Mouse (Mus musculus) cerebellum, adult 2 months (tissue): ENCODE data around the gene Ldhc. TPM values are rescaled to one million over a fixed set of nuclear protein-coding genes. Genes with fewer than 3 reads are reported as not detected.
"Not testable (repeated sequence)": the region's sequence is repeated elsewhere in the genome, so short reads cannot be mapped to it uniquely, and the experiment has no call there.

Experiments used
- DNase-seq, 2 experiments: peaks; one replicate each; pipeline ENCODE4 v3.0.0; 2021
- H3K27ac ChIP-seq: fragments of 200-500 bp; 2 replicates; pipeline ENCODE4 v1.5.1; 2012; ENCODE audit warnings: low read length, control low read depth, inconsistent platforms; ENCODE audit not compliant: insufficient read depth
- H3K27me3 ChIP-seq: fragments of 200-500 bp; 2 replicates; pipeline ENCODE4 v1.6.1; 2012; ENCODE audit warnings: inconsistent platforms, mild to moderate bottlenecking, low read length, moderate library complexity; ENCODE audit not compliant: control insufficient read depth, insufficient read depth
- H3K4me1 ChIP-seq: fragments of 200-500 bp; 2 replicates; pipeline ENCODE4 v1.6.1; 2011; ENCODE audit warnings: low read length; ENCODE audit not compliant: control insufficient read depth, insufficient read depth
- H3K4me3 ChIP-seq: fragments of 200-500 bp; replicated peaks from 2 replicates; pipeline ENCODE3; 2011; ENCODE audit warnings: mild to moderate bottlenecking, low read depth, low read length, control low read depth; ENCODE audit not compliant: insufficient read depth
- CTCF ChIP-seq: fragments of 200-500 bp; IDR thresholded peaks from 2 replicates; pipeline ENCODE4 v1.5.1; 2011; ENCODE audit warnings: low read depth, mild to moderate bottlenecking, control low read depth, low read length, moderate library complexity, borderline replicate concordance; ENCODE audit not compliant: insufficient read depth
- POLR2A ChIP-seq: fragments of 200-500 bp; IDR thresholded peaks from 2 replicates; pipeline ENCODE4 v1.6.1; 2011; ENCODE audit warnings: low read length, control low read depth, borderline replicate concordance; ENCODE audit not compliant: insufficient read depth
- WGBS: fragments of 180-500 bp; shearing (Covaris S2); methylation state at CpG from one replicate; pipeline ENCODE4 v1.1.7; 2018; 5-methylcytosine and 5-hydroxymethylcytosine counted together
- polyA plus RNA-seq: library from polyadenylated mRNA; depleted of rRNA; stranded (reverse); fragments of >200 nt; gene quantifications from 2 replicates; pipeline ENCODE4 v1.2.3, GENCODE M21; 2012; rRNA removed

Gene Ldhc
- polyA plus RNA-seq: not detected in 2 replicates

DNA sequence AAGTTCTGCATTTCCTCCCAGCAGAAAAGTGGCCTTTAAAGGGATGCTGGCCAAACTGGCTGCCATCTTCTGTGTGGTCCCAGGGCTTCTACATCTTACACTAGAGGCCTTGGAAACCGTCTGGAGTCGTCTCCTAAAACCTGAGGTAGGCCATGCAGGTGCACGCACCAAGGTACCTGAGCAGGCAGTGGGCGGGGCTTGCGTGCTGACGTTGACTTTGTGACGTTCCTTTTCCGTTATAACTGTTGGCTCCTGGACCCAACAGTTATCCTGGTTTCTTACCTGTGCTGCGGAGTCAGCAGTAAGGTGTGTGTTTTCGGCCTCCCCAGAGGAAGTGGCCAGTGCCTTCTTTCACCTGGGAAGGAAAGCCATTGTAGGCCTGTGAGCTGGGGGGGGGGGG, at the start of gene Ldhc:
Ldhc (plus strand) TSS at position 208 of the 400 bp plus-strand sequence.
- DNase-seq: no peak
- Histone ChIP-seq H3K27me3 (no peaks in the 10 kb centered on the region), H3K27ac (no peak within 1 kb of the TSS), H3K4me3 (no peak within 1 kb of the TSS), H3K4me1 (no peaks in the 10 kb centered on the region)
- TF ChIP-seq CTCF (no peak), POLR2A (no peak)
- 40% methylated on average over 10 of the region's 10 CpGs for WGBS

DNA sequence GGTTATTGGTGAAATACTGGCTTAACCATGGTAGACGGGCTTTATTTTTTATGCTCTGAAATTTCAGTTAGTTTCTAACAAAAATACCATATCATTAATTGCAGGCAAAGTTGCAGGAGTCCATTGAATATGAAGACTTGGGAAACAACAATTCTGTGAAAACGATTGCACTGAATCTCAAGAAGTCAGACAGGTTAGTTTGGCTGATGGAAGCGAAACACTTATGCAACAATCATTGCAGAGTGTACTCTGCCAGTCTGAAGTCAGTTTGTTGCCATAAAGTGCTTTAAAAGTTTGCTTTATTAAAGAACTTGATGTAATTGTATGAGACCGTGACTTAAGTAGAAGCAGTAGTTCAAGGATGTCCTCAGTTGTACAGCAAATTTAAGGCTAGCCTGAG, 47.0 kb upstream of the Ldhc start:
- TF ChIP-seq POLR2A: no peak
- no peak for TF ChIP-seq CTCF
- WGBS: 93% methylated on average over 4 of the region's 4 CpGs
- no peak overlapping the region for H3K27ac ChIP-seq
- H3K27me3 ChIP-seq: no peaks in the 10 kb centered on the region
- DNase-seq: no peak
- no peaks in the 10 kb centered on the region for H3K4me1 ChIP-seq
- H3K4me3 ChIP-seq: no peak overlapping the region

DNA sequence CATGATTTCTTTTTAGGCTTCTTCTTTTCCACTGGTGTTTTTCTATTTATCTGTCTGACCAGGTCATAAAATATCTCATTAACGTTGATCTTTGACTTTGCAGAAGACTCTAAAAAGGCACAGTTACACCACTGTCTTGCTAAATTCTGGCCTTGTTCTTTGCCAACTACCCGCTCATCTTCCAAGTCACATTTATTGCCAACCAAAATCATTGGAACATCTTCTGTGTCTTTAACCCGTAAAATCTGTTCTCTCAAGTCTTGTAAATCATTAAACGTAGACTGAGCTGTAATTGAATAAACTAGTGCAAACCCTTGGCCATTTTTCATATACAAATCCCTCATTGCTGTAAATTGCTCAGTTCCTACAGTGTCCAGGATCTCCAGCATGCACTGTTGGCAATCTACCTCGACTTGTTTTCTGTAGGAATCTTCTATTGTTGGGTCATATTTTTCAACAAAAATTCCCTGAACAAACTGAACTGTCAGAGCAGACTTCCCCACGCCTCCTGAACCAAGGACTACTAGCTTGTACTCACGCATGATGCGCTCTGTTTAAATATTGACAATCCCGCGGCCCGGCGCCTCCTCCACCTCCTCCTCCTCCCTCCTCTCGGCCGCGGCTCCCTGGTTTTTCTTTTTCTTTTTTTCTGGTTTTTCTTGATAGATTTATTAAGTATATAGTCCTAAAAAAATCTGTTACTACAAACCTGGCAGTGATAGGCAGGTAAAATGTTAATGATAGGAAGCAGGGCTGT, 39.9 kb upstream of the Ldhc start:
- WGBS: 91% methylated on average over 15 of the region's 15 CpGs
- not testable (repeated sequence) for H3K27me3 ChIP-seq

DNA sequence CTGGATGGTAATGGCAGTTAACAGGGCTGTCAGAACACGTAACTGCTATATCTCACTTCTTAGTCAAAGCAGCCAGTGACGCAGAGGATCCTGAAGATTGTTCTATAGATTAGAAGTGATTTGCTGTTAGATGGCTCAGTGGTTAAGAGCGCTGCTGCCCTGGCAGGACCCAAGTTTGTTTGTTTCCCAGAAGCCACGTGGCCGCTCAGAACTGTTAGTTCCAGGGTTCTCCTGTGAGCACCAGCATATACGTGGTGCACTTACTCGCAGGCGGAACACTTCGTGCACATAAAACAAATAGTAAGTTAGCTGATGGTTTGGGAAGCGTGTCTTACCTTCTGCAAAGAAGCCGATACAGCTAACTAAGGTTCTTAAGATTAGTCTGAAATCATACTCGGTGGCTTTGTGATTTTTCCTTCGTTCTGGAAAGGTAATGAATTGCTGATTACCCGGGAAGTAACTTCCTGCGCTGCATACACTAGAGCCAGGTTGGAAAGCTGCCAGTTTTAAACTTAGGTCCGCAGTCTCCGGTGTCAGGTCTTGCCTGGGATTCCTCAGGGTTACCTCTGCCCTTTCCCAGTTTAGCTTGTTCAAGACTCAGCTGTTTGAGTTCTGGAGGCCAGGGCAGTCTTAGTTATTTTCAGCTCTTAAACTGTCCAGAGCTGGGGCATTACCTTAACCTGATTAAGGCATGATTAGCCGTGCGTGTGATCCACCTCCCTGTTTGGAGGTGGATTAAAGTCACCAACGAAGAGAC, 33.8 kb upstream of the Ldhc start:
- 72% methylated on average over 20 of the region's 20 CpGs for WGBS
- Histone ChIP-seq H3K4me1 (no peaks in the 10 kb centered on the region), H3K27me3 (no peaks in the 10 kb centered on the region), H3K27ac (no peak overlapping the region), H3K4me3 (no peak overlapping the region)
- TF ChIP-seq POLR2A: no peak
- no peak for TF ChIP-seq CTCF
- DNase-seq: no peak

More for the DNA sequence above, 39.9 kb upstream of the Ldhc start:
- not testable (repeated sequence) for H3K4me1 ChIP-seq, H3K27ac ChIP-seq, DNase-seq, H3K4me3 ChIP-seq

DNA sequence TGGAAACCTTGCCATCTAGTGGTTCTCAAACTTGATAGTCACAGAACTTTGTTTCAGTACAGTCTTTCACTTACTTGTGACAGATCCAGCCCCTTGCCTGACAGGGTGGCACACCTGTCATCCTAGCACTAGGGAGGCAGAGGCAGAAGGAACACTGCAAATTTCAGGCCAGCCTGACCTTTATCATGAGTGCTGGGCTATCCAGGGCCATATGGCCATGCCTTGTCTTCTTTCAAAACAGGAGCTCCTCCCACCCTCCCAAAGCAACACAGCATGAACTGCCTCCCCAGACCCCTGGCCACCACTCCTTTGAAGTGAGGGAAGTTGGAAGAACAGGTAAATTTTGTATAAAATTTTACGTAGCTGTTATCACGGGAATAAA, 33.2 kb upstream of the Ldhc start:
- H3K27me3 ChIP-seq: no peaks in the 10 kb centered on the region
- no peaks in the 10 kb centered on the region for H3K4me1 ChIP-seq
- DNase-seq: no peak
- no peak overlapping the region for H3K4me3 ChIP-seq
- TF ChIP-seq POLR2A (no peak), CTCF (no peak)
- no peak overlapping the region for H3K27ac ChIP-seq
- 86% methylated on average over 2 of the region's 2 CpGs for WGBS

DNA sequence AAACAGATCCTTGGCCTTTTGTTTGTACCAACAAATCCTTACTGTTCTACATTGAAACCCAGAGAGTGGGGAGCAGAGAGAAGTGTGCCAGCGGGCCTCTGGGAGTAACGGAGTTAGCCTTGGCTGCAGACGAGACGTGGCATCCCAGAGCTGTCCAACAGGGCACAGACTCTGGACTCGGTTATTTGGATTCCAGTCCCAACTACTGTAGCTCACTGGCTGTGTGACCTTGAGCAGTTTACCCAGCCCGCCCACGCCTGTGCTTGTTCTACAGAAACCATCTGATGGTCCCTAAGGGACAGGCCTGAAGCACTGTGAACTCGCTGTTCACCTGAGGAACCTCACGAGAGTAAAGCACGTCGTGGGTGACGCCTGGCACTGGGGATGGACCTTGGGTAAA, 31.1 kb upstream of the Ldhc start:
- DNase-seq: no peak
- Histone ChIP-seq H3K4me3 (no peak overlapping the region), H3K27ac (no peak overlapping the region), H3K4me1 (no peaks in the 10 kb centered on the region), H3K27me3 (no peaks in the 10 kb centered on the region)
- 66% methylated on average over 12 of the region's 12 CpGs for WGBS
- no peak for TF ChIP-seq POLR2A

DNA sequence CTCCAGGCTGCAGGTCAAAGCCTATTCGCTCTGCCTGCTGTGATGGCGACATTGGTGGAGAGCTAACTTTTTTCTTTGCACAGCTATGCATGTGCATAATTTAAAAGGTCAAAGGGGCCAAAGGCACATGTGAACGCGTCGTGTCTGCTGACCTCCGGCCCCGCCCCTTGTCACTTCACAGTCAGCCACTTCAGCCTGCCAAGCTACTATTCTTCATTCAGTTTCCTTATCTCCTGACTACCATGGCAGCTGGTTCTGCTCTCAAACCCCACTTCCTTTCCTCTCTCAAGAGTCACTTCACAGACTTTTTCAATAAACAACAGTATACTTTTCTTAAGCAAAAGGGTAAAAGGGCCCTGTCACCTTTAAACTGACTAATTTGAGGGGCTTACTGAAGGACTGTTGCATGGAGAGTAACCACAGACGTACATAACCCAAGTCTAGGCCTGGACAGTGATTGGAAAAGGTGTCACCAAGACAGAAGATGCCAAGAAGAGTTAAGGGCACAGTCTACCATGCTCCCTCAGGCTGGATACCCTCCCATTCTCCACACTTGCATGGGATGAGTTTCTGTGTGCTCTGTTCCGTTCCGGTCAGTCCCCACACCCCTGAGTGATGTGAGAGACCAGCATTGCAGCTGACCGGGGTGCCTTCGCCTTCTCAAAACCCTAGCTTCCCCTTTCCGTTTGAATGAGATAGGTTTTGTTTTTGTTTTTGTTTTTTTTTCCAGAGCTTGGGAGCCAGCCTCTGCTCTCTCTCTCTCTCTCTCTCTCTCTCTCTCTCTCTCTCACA, 30.0 kb upstream of the Ldhc start:
- no peak overlapping the region for H3K4me3 ChIP-seq
- H3K4me1 ChIP-seq: no peaks in the 10 kb centered on the region
- no peak for DNase-seq
- no peak overlapping the region for H3K27ac ChIP-seq
- WGBS: 60% methylated on average over 13 of the region's 13 CpGs
- no peak for TF ChIP-seq POLR2A
- no peak for TF ChIP-seq CTCF
- H3K27me3 ChIP-seq: no peaks in the 10 kb centered on the region

DNA sequence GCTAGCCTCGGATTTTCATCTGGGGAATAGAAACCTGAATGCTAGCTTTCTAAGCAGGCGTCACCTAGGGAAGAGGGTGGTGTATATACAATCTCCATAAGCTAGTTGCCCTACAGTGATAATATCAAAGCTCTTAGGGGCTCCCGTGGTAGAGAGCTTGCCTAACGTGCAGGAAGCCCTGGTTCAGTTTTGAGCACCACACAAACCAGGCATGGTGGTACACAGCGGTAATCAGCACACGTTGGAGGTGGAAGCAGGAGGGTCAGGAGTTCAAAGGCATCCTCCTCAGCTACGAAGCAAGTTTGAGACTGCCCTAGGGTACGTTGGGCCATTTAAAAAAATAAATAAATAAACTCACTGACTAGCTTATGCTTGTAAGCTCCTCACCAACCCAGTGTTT, 29.3 kb upstream of the Ldhc start:
- TF ChIP-seq POLR2A: no peak
- TF ChIP-seq CTCF: no peak
- no peak overlapping the region for H3K4me3 ChIP-seq
- WGBS: 86% methylated on average over 8 of the region's 8 CpGs
- H3K27ac ChIP-seq: no peak overlapping the region
- no peaks in the 10 kb centered on the region for H3K4me1 ChIP-seq
- DNase-seq: no peak
- H3K27me3 ChIP-seq: no peaks in the 10 kb centered on the region

DNA sequence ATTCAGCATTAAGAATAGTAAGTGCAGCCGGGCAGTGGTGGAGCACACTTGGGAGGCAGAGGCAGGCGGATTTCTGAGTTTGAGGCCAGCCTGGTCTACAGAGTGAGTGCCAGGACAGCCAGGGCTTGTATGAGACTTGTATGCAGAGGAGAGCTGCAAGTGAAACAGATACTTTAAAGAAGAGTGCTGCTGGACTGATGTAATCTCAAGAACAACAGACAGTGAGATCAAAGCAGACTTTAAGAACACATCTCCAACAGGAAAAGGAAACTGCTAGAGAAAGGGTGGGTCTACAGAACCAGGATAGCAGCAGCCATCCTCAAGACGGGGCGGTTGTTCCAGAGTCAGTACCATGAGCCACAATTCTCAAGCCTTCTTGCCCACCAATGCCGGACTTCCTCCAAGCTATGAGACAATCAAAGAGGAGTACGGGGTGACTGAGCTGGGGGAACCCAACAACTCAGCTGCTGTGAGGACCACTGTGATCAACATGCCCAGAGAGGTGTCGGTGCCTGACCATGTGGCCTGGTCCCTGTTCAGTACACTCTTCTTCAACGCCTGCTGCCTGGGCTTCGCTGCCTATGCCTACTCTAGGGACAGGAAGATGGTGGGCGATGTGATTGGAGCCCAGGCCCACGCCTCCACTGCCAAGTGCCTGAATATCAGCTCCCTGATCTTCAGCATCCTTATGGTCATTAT, 28.7 kb upstream of the Ldhc start:
- not testable (repeated sequence) for H3K4me1 ChIP-seq, H3K27ac ChIP-seq, H3K4me3 ChIP-seq, DNase-seq, H3K27me3 ChIP-seq
- 95% methylated on average over 11 of the region's 11 CpGs for WGBS
